28 mouse cellular contexts compared by ENCODE assay signal in genomic region chr5:73626842-73627241, GRCm38 (mm10). TPM values are rescaled to one million over a fixed set of nuclear protein-coding genes. Genes with fewer than 3 reads are reported as not detected.
"Had no signal": no experiment of that assay in that cellular context is flagged by ENCODE, and none has a peak within 500 bp of the region (broad histone marks: within the 10 kb centered on the region; RNA-seq: fewer than 3 reads in every experiment).

No protein-coding gene starts in this region.

- H3K27ac ChIP-seq: heart, embryonic 10.5 days; hindbrain, embryonic 13.5 days; hindbrain, embryonic 15.5 days; hindbrain, postnatal 0 days; layer of hippocampus, adult 2 months; left cerebral cortex, adult 2 months; limb, embryonic 10.5 days; limb, embryonic 12.5 days had no signal

- H3K4me3 ChIP-seq: heart, embryonic 10.5 days; heart, embryonic 12.5 days; hindbrain, embryonic 13.5 days; hindbrain, embryonic 15.5 days; layer of hippocampus, adult 2 months; left cerebral cortex, adult 2 months; limb, embryonic 10.5 days; limb, embryonic 12.5 days had no signal

- ATAC-seq: hindbrain, postnatal 0 days; intestine, embryonic 16.5 days had no signal

- H3K36me3 ChIP-seq: heart, embryonic 10.5 days; heart, embryonic 12.5 days; hindbrain, embryonic 13.5 days; hindbrain, embryonic 15.5 days; limb, embryonic 10.5 days; limb, embryonic 12.5 days had no signal

- H3K9ac ChIP-seq: heart, embryonic 12.5 days; hindbrain, embryonic 13.5 days; hindbrain, embryonic 15.5 days; limb, embryonic 12.5 days had no signal

- H3K4me1 ChIP-seq: hindbrain, embryonic 15.5 days; limb, embryonic 10.5 days; limb, embryonic 12.5 days had no signal

- H3K9me3 ChIP-seq: heart, embryonic 10.5 days; heart, embryonic 12.5 days; hindbrain, embryonic 13.5 days; hindbrain, embryonic 15.5 days; limb, embryonic 10.5 days; limb, embryonic 12.5 days had no signal

- DNase-seq: gastrocnemius, postnatal 14 days; gastrocnemius, postnatal 36 days; heart, adult 18-20 months; heart, postnatal 10 days; kidney, adult 11 months; kidney, adult 2 months; kidney, postnatal 10 days; kidney, postnatal 25 days; kidney, postnatal 4 days; liver had no signal

- H3K4me2 ChIP-seq: heart, embryonic 12.5 days; hindbrain, embryonic 13.5 days; hindbrain, embryonic 15.5 days; limb, embryonic 12.5 days; liver, embryonic 11.5 days had no signal

- H3K27me3 ChIP-seq: heart, embryonic 12.5 days; hindbrain, embryonic 15.5 days; limb, embryonic 12.5 days had no signal

RNA-seq across cellular contexts. Expression of gene Lrrc66, which starts 5.5 kb away (rescaled TPM):
- total RNA-seq: gastrocnemius, adult 18-20 months; gastrocnemius, adult 8-10 months; gastrocnemius, postnatal 14 days; gastrocnemius, postnatal 36 days; heart, adult 18-20 months; heart, postnatal 10 days; hindbrain, postnatal 0 days; layer of hippocampus, adult 2 months; left cerebral cortex, adult 2 months; left cerebral cortex, postnatal 36 days had no signal
- polyA plus RNA-seq: gonadal fat pad, adult 2 months; heart, embryonic 12.5 days; hindbrain, embryonic 11.5 days; hindbrain, embryonic 13.5 days; hindbrain, embryonic 15.5 days; hindbrain, postnatal 0 days; kidney, embryonic 14.5 days; limb, embryonic 12.5 days had no signal

RNA-seq across cellular contexts. Expression of gene Spata18, which starts 24.3 kb away (rescaled TPM):
- total RNA-seq: gastrocnemius, adult 8-10 months; gastrocnemius, postnatal 36 days; hematopoietic stem cell, adult 5-6 weeks; left cerebral cortex, adult 2 months had no signal
- polyA plus RNA-seq: heart, embryonic 10.5 days; liver, embryonic 11.5 days had no signal
